Mouse (Mus musculus) limb, embryonic 11.5 days (tissue): Measurements from ENCODE around the gene Luc7l2. TPM values are rescaled to one million over a fixed set of nuclear protein-coding genes. Genes with fewer than 3 reads are reported as not detected.

Experiments
- ATAC-seq: fragments of 200-750 bp; cut with Nextera tagmentation; 2 replicates; pipeline ENCODE4 v1.8.0; 2017; ENCODE audit warnings: low read depth; ENCODE audit not compliant: insufficient number of reproducible peaks, low FRiP score, low TSS enrichment
- DNase-seq: peaks from one replicate; pipeline ENCODE4 v3.0.0-alpha.2; 2015; ENCODE audit warnings: low spot score
- H3K27ac ChIP-seq: fragments of 300-500 bp; sonication (generic); replicated peaks from 2 replicates; pipeline ENCODE4 v1.5.1; 2014; ENCODE audit warnings: low read depth, mild to moderate bottlenecking, low read length
- H3K27me3 ChIP-seq: fragments of 300-500 bp; sonication (generic); 2 replicates; pipeline ENCODE4 v1.6.1; 2014; ENCODE audit warnings: mild to moderate bottlenecking, low read length, mixed read lengths; ENCODE audit not compliant: control insufficient read depth, insufficient read depth
- H3K36me3 ChIP-seq: fragments of 300-500 bp; sonication (generic); 2 replicates; pipeline ENCODE4 v1.6.1; 2014; ENCODE audit warnings: mild to moderate bottlenecking, low read length, moderate library complexity, mixed read lengths; ENCODE audit not compliant: control insufficient read depth, insufficient read depth
- H3K4me1 ChIP-seq: fragments of 300-500 bp; sonication (generic); 2 replicates; pipeline ENCODE4 v1.6.1; 2014; ENCODE audit warnings: low read length, mixed read lengths; ENCODE audit not compliant: control insufficient read depth, insufficient read depth
- H3K4me2 ChIP-seq: fragments of 300-500 bp; sonication (generic); 2 replicates; pipeline ENCODE4 v1.6.1; 2014; ENCODE audit warnings: low read depth, mild to moderate bottlenecking, moderate library complexity; ENCODE audit not compliant: severe bottlenecking
- H3K4me3 ChIP-seq: fragments of 300-500 bp; sonication (generic); 2 replicates; pipeline ENCODE4 v1.5.1; 2014; ENCODE audit warnings: low read depth, low read length
- H3K9ac ChIP-seq: fragments of 300-500 bp; sonication (generic); 2 replicates; pipeline ENCODE4 v1.6.1; 2014; ENCODE audit warnings: mild to moderate bottlenecking, low read length
- H3K9me3 ChIP-seq: fragments of 300-500 bp; sonication (generic); 2 replicates; pipeline ENCODE4 v1.6.1; 2016; ENCODE audit warnings: low read length; ENCODE audit not compliant: control insufficient read depth
- WGBS: fragments of 180-500 bp; shearing (Covaris S2); extraction: QIAGEN DNeasy Blood & Tissue Kit; methylation state at CpG from one replicate; pipeline ENCODE4 v1.1.7; 2014; 5-methylcytosine and 5-hydroxymethylcytosine counted together
- polyA plus RNA-seq: library from polyadenylated mRNA; unstranded; fragments of >200 nt; fragmentation: Nextera tagmentation; extraction: Ambion mirVana; gene quantifications from 2 replicates; pipeline ENCODE4 v1.2.1, GENCODE M21; 2014

Gene Luc7l2
- polyA plus RNA-seq, result 42.7 and 43.7 TPM in 2 replicates

DNA sequence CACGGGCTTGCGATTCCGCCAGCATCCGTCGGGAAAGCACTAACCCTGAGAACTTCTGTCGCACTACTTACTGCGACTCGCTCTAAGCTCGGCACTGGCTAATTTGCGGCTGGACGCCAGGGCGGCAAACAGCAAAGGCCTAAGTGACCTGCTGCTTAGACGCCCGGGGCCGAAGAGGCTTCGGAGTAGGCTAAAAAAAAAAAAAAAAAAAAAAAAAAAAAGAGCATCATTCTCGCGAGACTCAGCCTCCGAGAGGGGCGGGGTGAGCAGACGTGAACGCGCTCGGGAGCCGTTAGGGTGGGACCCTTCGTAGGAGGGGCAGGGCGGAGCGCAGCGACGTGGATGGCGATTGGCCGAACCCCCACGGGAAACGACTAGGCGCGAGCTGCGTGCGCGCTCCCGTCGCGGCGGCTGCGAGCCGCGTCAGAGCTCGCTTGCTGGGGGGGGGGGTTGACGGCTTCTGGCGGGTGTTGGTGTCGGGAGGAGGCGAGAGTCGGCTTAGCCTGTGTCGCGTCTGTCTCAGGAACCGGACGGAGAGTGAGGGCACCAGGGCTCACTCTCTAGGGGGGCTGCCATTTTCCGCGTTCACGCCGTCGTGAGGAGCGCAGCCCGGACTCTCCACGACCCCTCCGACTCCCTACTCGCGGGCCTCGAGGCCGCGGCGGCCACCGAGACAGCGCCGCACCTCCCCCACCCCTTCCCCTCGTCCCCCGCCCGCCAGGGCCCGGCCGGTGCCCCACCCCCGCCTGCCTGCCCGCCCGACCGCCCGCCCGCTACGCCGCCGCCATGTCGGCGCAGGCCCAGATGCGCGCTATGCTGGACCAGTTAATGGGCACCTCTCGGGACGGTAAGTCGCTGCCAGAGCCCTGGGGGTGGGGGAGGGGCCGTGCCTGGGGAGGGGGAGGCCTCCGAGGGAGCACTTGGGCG is at the start of gene Luc7l2:
TSS of gene Luc7l2 (plus strand) at position 273 of the 927 bp plus-strand sequence.
- H3K4me1 ChIP-seq, result no peaks in the 10 kb centered on the region
- no peaks in the 10 kb centered on the region for H3K27me3 ChIP-seq
- peak; percentile 89 for ATAC-seq
- H3K9me3 ChIP-seq, result no peaks in the 10 kb centered on the region
- H3K4me2 ChIP-seq, result peak within 1 kb of the TSS; percentile 61
- under 1% methylated on average over 87 of the region's 98 CpGs for WGBS
- peak within 1 kb of the TSS; percentile 91 for H3K9ac ChIP-seq
- no peaks in the 10 kb centered on the region; the same call in 1 of the 2 replicates for H3K36me3 ChIP-seq
- peak within 1 kb of the TSS; percentile 70 for H3K4me3 ChIP-seq
- DNase-seq, result peak; percentile 98
- H3K27ac ChIP-seq, result peak within 1 kb of the TSS; percentile 97

DNA sequence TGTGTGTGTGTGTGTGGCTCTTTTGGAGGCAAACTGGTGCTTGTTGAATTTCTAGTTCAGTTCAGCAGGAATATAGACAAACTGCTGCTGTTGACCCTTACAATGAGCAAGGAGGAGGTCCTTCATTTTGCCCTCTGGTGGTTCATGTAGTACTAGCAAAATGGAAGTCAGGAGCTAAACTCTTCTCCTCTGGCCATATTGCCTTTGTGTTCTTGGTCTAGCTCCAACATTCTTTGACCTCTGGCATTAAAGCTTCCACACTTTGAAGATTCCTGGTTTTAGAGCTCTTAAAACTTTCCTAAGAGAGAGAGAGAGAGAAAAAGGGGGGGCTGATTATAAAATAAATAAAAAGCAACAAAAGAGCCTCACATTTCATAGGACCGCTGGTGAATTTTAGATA is 39.0 kb upstream of the Luc7l2 start:
- DNase-seq (no peak), ATAC-seq (no peak)
- Histone ChIP-seq H3K4me1 (no peaks in the 10 kb centered on the region), H3K4me2 (no peak overlapping the region), H3K4me3 (no peak overlapping the region), H3K9me3 (no peaks in the 10 kb centered on the region), H3K9ac (no peak overlapping the region), H3K27ac (no peak overlapping the region), H3K36me3 (no peaks in the 10 kb centered on the region; the same call in 1 of the 2 replicates), H3K27me3 (no peaks in the 10 kb centered on the region)
- 96% methylated on average over 1 of the region's 1 CpGs for WGBS

DNA sequence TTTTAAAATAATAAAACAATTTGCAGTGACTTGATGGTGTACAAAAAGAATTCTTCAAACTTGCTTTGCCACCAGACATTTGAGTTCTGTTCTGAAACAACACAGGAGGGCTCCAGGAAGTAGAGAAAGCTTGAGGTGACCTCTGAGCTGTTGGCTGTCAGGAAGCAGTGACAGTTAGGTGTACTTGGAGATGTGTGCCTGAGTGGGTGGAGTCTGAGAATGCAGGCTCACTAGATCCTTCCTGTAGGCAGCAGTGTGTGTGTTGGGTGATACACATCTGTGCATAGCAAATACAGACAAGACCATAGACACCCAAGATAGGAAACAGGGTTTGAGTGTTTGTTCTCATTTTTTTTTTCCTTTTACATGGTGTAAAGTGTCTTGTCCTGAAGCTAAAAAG is 38.3 kb upstream of the Luc7l2 start:
- no peak overlapping the region for H3K4me3 ChIP-seq
- no peaks in the 10 kb centered on the region for H3K4me1 ChIP-seq
- no peak overlapping the region for H3K9ac ChIP-seq
- H3K27me3 ChIP-seq, result no peaks in the 10 kb centered on the region
- no peak for ATAC-seq
- H3K36me3 ChIP-seq, result no peaks in the 10 kb centered on the region; the same call in 1 of the 2 replicates
- no peaks in the 10 kb centered on the region for H3K9me3 ChIP-seq
- DNase-seq, result no peak
- no peak overlapping the region for H3K27ac ChIP-seq
- no peak overlapping the region for H3K4me2 ChIP-seq

DNA sequence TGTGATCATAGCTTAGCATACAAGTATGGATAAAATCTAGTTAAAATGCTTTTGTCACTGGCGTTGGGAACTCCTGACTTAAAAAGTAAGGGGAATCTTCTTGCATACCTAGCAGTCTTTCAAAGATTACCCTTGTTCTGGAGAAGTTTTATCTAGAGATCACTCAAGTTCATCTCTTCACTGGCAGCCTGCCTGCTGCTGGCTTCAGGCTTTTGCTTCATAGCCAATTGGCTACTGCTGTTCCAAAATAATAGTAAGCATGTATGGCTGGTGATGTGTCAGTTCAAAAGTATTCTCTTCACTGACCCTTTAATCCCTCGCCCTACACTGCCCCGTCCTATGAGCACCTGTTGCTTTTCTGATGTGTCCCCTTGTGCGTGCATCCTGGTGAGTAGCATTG is 35.9 kb upstream of the Luc7l2 start:
- Histone ChIP-seq H3K9me3 (no peaks in the 10 kb centered on the region), H3K4me1 (no peaks in the 10 kb centered on the region), H3K27ac (no peak overlapping the region), H3K36me3 (no peaks in the 10 kb centered on the region; the same call in 1 of the 2 replicates), H3K9ac (no peak overlapping the region), H3K4me2 (no peak overlapping the region), H3K4me3 (no peak overlapping the region), H3K27me3 (no peaks in the 10 kb centered on the region)
- DNase-seq (no peak), ATAC-seq (no peak)
- 91% methylated on average over 4 of the region's 4 CpGs for WGBS

DNA sequence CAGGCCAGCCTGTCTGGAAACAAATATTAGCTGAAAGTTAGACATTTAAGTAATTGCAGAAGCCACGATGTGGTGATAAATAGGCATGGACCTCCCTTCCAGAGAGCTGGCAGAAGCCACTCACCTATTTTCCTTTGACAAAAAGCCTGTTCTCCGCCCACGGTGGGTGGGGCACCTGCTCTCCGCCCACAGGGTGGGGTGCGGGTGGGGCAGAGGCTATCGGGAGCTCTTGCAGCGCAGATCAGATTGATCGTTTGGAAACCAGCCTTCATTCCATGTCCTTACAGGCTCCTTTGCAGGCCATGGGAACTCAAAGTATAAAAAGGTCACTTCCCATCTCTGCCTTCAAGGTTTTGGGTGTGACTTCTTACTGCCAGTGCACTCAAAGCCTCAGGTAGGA is 27.3 kb upstream of the Luc7l2 start:
- ATAC-seq, result no peak
- 21% methylated on average over 8 of the region's 8 CpGs for WGBS
- no peak overlapping the region for H3K4me3 ChIP-seq

DNA sequence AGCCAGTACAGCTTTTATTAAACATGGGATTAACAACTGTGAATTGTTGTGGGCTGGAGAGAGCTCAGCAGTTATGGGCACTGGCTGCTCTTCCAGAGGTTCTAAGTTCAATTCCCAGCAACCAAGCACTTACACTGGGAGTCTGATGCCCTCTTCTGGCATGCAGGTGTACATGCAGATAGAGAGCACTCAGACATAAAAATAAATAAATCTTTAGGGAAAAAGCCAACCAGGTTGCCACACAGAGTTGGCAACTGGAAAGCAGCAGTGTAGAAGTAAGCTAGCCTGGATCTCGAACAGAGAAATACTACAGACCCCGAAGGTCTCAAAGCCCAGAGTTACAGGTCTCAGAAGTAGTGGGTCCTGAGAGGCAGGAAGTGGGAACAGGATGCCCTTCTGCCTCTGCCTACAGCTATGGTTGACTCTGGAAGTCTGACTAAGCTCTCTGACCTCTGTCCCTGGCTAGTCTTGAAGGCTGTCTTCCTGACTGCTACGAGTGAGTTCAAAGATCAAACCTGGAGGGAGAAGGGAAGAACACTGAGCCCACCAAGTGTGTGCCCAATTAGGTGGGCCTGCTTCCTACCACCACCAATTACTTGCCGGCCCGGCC is 19.8 kb upstream of the Luc7l2 start:
- no peak overlapping the region for H3K27ac ChIP-seq
- no peaks in the 10 kb centered on the region for H3K36me3 ChIP-seq
- no peaks in the 10 kb centered on the region for H3K9me3 ChIP-seq
- peak; percentile 29 for DNase-seq
- ATAC-seq, result no peak
- no peak overlapping the region for H3K4me3 ChIP-seq
- 44% methylated on average over 5 of the region's 5 CpGs for WGBS
- no peak overlapping the region for H3K9ac ChIP-seq
- H3K4me1 ChIP-seq, result 0 out of 2 replicates have a peak, but pooled peaks cover 3% of the 10 kb centered on the region
- H3K4me2 ChIP-seq, result no peak overlapping the region
- H3K27me3 ChIP-seq, result no peaks in the 10 kb centered on the region

More for the DNA sequence above, 27.3 kb upstream of the Luc7l2 start:
- Histone ChIP-seq H3K9ac (no peak overlapping the region), H3K4me1 (no peaks in the 10 kb centered on the region), H3K9me3 (no peaks in the 10 kb centered on the region), H3K27me3 (no peaks in the 10 kb centered on the region), H3K4me2 (no peak overlapping the region), H3K36me3 (no peaks in the 10 kb centered on the region), H3K27ac (no peak overlapping the region)
- DNase-seq, result no peak

DNA sequence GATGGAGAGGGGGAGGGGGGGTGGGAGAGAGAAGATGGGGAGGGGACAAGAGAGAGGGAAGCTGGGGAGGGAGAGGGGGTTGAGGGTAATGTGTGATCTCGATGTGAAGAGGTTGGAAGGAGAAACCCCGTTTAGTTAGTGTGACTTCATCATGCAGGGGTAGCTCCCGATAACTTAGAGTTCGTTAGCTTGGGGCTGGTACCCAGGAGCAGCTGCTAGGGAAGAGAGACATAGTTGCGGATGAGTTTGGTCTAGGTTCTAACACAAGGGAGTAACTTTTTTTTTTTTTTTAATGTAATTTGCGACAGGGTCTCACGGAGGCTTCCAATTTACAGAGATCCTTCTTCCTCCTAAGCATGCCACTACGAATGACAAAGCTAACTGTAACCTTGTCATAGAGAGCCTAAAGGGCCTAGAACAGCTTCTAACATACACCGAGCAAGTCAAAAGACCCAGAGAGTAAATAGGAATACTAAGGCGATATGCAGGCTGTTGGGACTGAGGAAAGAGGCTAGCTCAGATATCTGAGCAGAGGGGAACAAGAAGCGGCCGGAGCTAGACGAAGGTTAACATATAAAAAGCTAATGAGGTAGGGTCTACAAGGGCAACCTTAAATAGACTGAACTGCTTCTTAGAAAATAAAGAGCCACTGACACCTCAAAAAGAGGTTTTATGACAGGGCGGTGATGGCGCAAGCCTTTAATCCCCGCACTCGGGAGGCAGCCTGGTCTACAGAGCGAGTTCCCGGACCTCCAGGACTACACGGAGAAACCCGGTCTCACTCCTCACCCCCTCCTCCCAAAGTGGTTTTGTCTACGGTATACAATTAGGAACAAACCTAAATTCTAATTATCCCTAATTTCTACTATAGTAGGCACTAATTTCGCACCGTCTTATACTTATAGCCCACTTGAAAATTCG is 18.4 kb upstream of the Luc7l2 start:
- Histone ChIP-seq H3K9me3 (no peaks in the 10 kb centered on the region), H3K4me2 (peak overlapping the region; percentile 57), H3K27me3 (no peaks in the 10 kb centered on the region), H3K9ac (peak overlapping the region; percentile 70), H3K36me3 (no peaks in the 10 kb centered on the region), H3K4me1 (0 out of 2 replicates have a peak, but pooled peaks cover 3% of the 10 kb centered on the region), H3K27ac (peak overlapping the region; percentile 85), H3K4me3 (peak overlapping the region; percentile 78)
- DNase-seq, result peak; percentile 71
- peak; percentile 23 for ATAC-seq
- 6% methylated on average over 25 of the region's 25 CpGs for WGBS
